Mouse (Mus musculus) left cerebral cortex, postnatal 14 days (tissue): ENCODE data around the gene Phyh. TPM values are rescaled to one million over a fixed set of nuclear protein-coding genes. Genes with fewer than 3 reads are reported as not detected.

Source experiments
- DNase-seq, 2 experiments: peaks; one replicate each; pipeline ENCODE4 v3.0.0; 2021 to 2022; ENCODE audit warnings: low spot score in 2 of 2, mixed read lengths in 1 of 2
- intact Hi-C: fragments of 180-260 bp; cut with DNase I; formaldehyde crosslinking; loops from one replicate; pipeline ENCODE4 v1.15.1; 2025
- total RNA-seq, 2 experiments: library from RNA; stranded (reverse); gene quantifications; 2 replicates each; pipeline ENCODE4 v1.2.3; 2021

Gene Phyh
- total RNA-seq, 2 experiments from 2014 or later = 69.8 to 72.2 TPM

DNA sequence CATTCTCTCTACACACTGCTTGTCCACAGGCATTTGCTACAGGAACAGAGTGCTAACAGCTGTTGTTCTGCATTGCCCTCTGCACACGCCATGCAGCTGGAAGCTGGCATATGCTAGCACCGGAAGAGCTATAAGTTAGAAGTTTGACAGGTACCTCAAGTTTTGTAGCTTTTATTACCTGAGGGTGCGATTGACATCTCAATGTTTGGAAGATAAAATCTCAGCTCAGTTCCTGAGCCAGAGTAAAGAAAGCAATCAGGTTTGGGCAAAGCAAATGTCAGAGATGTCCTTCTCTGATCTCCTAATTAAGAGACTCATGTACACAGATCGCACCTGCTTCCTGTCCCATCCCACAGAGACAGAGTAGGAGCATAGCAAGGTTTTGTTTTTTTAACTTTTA is 68.0 kb downstream of the Phyh start:
- intact Hi-C loops = no loop called here
- DNase-seq = no peak

DNA sequence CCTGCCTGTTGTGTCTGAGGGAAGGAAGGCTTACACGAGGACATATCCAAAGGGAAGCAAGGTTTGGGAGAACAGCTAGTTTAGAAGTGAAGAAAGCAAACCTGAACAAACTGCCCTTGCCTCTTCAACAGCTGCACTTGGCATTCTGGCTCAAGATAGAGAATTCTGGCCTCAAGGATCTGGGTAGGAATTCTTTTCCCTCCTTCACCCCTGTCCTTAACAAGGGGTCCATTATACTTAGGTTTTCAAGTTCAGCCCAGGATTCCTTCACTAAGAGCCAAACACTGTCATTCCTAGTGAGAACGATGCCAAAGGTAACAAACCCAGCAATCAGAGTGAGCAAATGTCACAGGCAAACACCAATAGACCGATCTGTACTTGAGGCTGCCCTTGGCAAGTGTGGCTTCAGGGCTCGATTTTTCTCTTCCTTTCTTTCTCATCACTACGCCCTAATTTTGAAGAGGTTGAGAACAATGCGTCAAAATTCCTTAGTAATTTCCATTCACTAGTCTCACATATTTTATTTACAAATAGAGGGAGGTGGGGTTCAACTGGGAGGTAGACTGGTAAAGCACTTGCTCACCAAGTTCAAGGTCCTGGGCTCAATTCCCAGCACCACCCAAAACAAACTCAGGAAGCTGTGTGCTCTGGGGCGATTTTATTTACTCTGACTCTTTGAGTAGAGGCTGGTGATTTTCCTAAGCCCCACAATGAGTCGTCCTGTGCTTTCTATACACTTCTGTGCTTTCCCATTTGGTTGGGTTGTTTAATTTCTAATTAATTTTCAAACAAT is 68.8 kb downstream of the Phyh start:
- DNase-seq = no peak
- intact Hi-C loops = no loop called here

Other genes starting within 250 kb of the Phyh start
- 1 to 10 TPM; 3.0 to 3.5 TPM for gene Bend7, start 201.2 kb upstream of the Phyh start, total RNA-seq
- gene Sephs1, start 37.5 kb upstream of the Phyh start, total RNA-seq = 10 to 100 TPM; 35.0 to 35.2 TPM
- 1 to 10 TPM; 2.7 to 3.1 TPM for gene Ucma, start 57.1 kb downstream of the Phyh start, total RNA-seq
- gene Mcm10, start 93.8 kb downstream of the Phyh start, total RNA-seq = 1 to 10 TPM in 1 of 2 experiments, under 1 TPM in 1; 0.99 to 2.0 TPM
- gene Optn, start 145.0 kb downstream of the Phyh start, total RNA-seq = 10 to 100 TPM; 15.1 to 16.1 TPM
- gene Ccdc3, start 218.8 kb downstream of the Phyh start, total RNA-seq = 10 to 100 TPM; 19.6 to 25.3 TPM